22 mouse cellular contexts compared by ENCODE assay signal in genomic region chr19:18128786-18129185, GRCm38 (mm10).
DNase-seq lines count a peak whose midpoint lies in the region; ATAC-seq and TF ChIP-seq lines count a peak whose summit lies in the region.
"Had no signal": no experiment of that assay in that cellular context is flagged by ENCODE, and none has a peak within 500 bp of the region (broad histone marks: within the 10 kb centered on the region; RNA-seq: fewer than 3 reads in every experiment).

No protein-coding gene starts in this region.

- no peaks in the 10 kb centered on the region for H3K79me2 ChIP-seq in liver, adult 2 months (ENCODE audit: control insufficient read depth, insufficient read depth, low read length)

- TF ChIP-seq POLR2A in liver, adult 2 months (IDR thresholded peaks at IDR 0.05; ENCODE audit: extremely low read depth, insufficient read depth, low read length) = no peak

- WGBS in heart, embryonic 11.5 days (ENCODE audit: insufficient replicate concordance) = 84% methylated on average over 2 of the region's 2 CpGs
- 21% methylated on average over 2 of the region's 2 CpGs for WGBS in liver, adult 2 months
- WGBS in liver, embryonic 12.5 days (ENCODE audit: insufficient replicate concordance) = 64% methylated on average over 2 of the region's 2 CpGs

- no peaks in the 10 kb centered on the region for H3K36me3 ChIP-seq in heart, embryonic 11.5 days (ENCODE audit: control insufficient read depth, insufficient read depth, low read length)
- H3K36me3 ChIP-seq in liver, adult 2 months (ENCODE audit: control insufficient read depth, insufficient read depth, low read length) = no peaks in the 10 kb centered on the region
- no peaks in the 10 kb centered on the region for H3K36me3 ChIP-seq in liver, embryonic 12.5 days
- H3K36me3 ChIP-seq: embryonic facial prominence, embryonic 13.5 days; hindbrain, embryonic 10.5 days; limb, embryonic 12.5 days had no signal

- no peak overlapping the region for H3K4me3 ChIP-seq in heart, embryonic 11.5 days (ENCODE audit: low read depth, low read length)
- no peak overlapping the region for H3K4me3 ChIP-seq in liver, adult 2 months (ENCODE audit: insufficient read depth, low read depth, low read length)
- no peak overlapping the region for H3K4me3 ChIP-seq in liver, embryonic 12.5 days
- H3K4me3 ChIP-seq: embryonic facial prominence, embryonic 13.5 days; hindbrain, embryonic 10.5 days; layer of hippocampus, adult 2 months; limb, embryonic 12.5 days had no signal

- no peaks in the 10 kb centered on the region for H3K9me3 ChIP-seq in heart, embryonic 11.5 days (replicated peaks; ENCODE audit: control insufficient read depth, low read length)
- no peaks in the 10 kb centered on the region for H3K9me3 ChIP-seq in liver, embryonic 12.5 days (replicated peaks)
- H3K9me3 ChIP-seq: embryonic facial prominence, embryonic 13.5 days; hindbrain, embryonic 10.5 days; limb, embryonic 12.5 days had no signal

- no peak for TF ChIP-seq CTCF in liver, adult 2 months (IDR thresholded peaks at IDR 0.05; ENCODE audit: low read depth, low read length)

- peak; percentile 58 for DNase-seq in heart, adult 9 months (ENCODE audit: low spot score in 2 of 2)
- peak; percentile 90 for DNase-seq in liver, adult 2 months (ENCODE audit: extremely low read depth, low read depth, low spot score)
- DNase-seq in heart, postnatal 4 days = peak; percentile 8
- DNase-seq in lung, postnatal 36 days = peak; percentile 43
- DNase-seq: adrenal gland, adult 8-10 months; cerebellum, adult 18-20 months; cerebellum, postnatal 14 days; forebrain, postnatal 0 days; gastrocnemius, postnatal 36 days; kidney, postnatal 10 days; layer of hippocampus, postnatal 36 days; midbrain, embryonic 14.5 days had no signal

- no peak overlapping the region for H3K4me2 ChIP-seq in heart, embryonic 11.5 days
- H3K4me2 ChIP-seq in liver, embryonic 12.5 days = no peak overlapping the region
- H3K4me2 ChIP-seq: embryonic facial prominence, embryonic 13.5 days; limb, embryonic 12.5 days had no signal

- no peak for ATAC-seq in heart, embryonic 11.5 days (replicated peaks; ENCODE audit: insufficient number of reproducible peaks, low FRiP score, low TSS enrichment)
- ATAC-seq in liver, embryonic 12.5 days = no peak
- no peak for ATAC-seq in erythroid progenitor cell, adult 5-6 weeks (replicated peaks; ENCODE audit: low FRiP score, poor library complexity, severe bottlenecking)
- ATAC-seq: activated CD4-positive, CD25-positive, alpha-beta regulatory T cell, adult 4 months; forebrain, postnatal 0 days; intestine, postnatal 0 days had no signal

- no peaks in the 10 kb centered on the region for H3K27me3 ChIP-seq in heart, embryonic 11.5 days (ENCODE audit: control insufficient read depth, insufficient read depth, low read length)
- no peaks in the 10 kb centered on the region for H3K27me3 ChIP-seq in liver, adult 2 months (ENCODE audit: control insufficient read depth, insufficient read depth, low read length)
- no peaks in the 10 kb centered on the region for H3K27me3 ChIP-seq in liver, embryonic 12.5 days (replicated peaks)
- H3K27me3 ChIP-seq: embryonic facial prominence, embryonic 13.5 days; limb, embryonic 12.5 days had no signal

- no peaks in the 10 kb centered on the region for H3K4me1 ChIP-seq in heart, embryonic 11.5 days (ENCODE audit: control insufficient read depth, insufficient read depth, low read length)
- H3K4me1 ChIP-seq in liver, adult 2 months (ENCODE audit: control insufficient read depth, insufficient read depth, low read length) = peaks cover 5% of the 10 kb centered on the region; the same call in 1 of the 2 replicates
- H3K4me1 ChIP-seq in liver, embryonic 12.5 days = no peaks in the 10 kb centered on the region
- H3K4me1 ChIP-seq: embryonic facial prominence, embryonic 13.5 days; hindbrain, embryonic 10.5 days; limb, embryonic 12.5 days had no signal

- H3K27ac ChIP-seq in heart, embryonic 11.5 days (ENCODE audit: low read depth, low read length) = no peak overlapping the region
- no peak overlapping the region for H3K27ac ChIP-seq in liver, adult 2 months (replicated peaks; ENCODE audit: insufficient read depth, low read depth, low read length)
- H3K27ac ChIP-seq in liver, embryonic 12.5 days = no peak overlapping the region
- H3K27ac ChIP-seq: embryonic facial prominence, embryonic 13.5 days; hindbrain, embryonic 10.5 days; layer of hippocampus, adult 2 months; limb, embryonic 12.5 days; liver, embryonic 14.5 days had no signal

- H3K9ac ChIP-seq in heart, embryonic 11.5 days (ENCODE audit: low read depth, low read length) = no peak overlapping the region
- no peak overlapping the region for H3K9ac ChIP-seq in liver, adult 2 months (ENCODE audit: low read depth, low read length)
- no peak overlapping the region for H3K9ac ChIP-seq in liver, embryonic 12.5 days
- H3K9ac ChIP-seq: embryonic facial prominence, embryonic 13.5 days; forebrain, postnatal 0 days; limb, embryonic 12.5 days; liver, embryonic 14.5 days had no signal

Comparison
In these comparisons a context has a peak if more than half of its experiments do, and no peak if none do; other contexts are left out.
1. DNase-seq: peak in every context shown above with its lines; median percentile 90 in liver, adult 2 months; 58 in heart, adult 9 months; 43 in lung, postnatal 36 days; 8 in heart, postnatal 4 days.